Mouse (Mus musculus): ENCODE data around the gene Bdkrb1. TPM values are rescaled to one million over a fixed set of nuclear protein-coding genes. Genes with fewer than 3 reads are reported as not detected.

The Bdkrb1 gene
- polyA plus RNA-seq (2014; fragmentation: Illumina TruSeq; extraction: RNeasy Lipid Tissue Mini Kit (QIAGEN cat#74804); ENCODE audit: low read depth, low replicate concordance), result not detected

DNA sequence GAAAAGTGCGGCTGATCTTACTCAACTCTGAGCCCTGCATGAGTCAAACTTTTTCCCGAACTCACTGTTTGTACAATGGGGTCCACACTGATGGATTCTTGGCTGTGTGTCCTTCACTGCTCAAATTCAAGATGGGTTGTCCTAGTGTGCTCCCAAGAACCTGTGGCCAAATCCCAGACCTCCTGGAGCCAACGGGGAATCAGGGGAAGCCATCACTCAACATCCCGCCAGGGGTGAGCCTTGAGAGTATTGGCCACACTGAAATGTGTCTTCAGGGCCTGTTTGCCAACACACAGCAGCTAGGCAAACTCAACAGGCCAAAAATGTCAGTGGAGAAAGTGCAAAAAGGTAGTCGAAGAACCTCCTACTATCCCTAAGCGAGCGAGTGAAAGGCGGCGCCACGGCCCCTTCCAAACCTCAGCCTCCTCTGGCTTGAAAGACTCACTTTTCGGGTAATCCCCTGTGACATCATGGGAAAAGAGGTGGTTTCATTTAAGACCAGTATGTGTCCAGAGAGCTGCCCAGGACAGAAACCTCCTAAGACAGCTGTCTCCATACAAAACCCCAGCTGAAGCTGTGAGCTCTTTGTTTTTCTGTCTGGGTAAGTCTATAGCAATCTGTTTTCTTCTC lies at the start of gene Bdkrb1:
Gene Bdkrb1, plus strand, starts transcription at position 505 of the 630 bp plus-strand sequence.

GRCm38 (mm10) chr12:105562936-105563680 lies 39.8 kb upstream of the Bdkrb1 start, which contains the start of gene Bdkrb2:
TSS of gene Bdkrb2 (plus strand) at chr12:105563226.

Other genes with a start within 250 kb of the Bdkrb1 start
- gene D430019H16Rik, start 149.2 kb upstream of the Bdkrb1 start, polyA plus RNA-seq (2014; fragmentation: Illumina TruSeq; extraction: RNeasy Lipid Tissue Mini Kit (QIAGEN cat#74804); ENCODE audit: low read depth, low replicate concordance), result 1.0 TPM
- 3.5 TPM for gene Bdkrb2, start 39.9 kb upstream of the Bdkrb1 start, polyA plus RNA-seq (2014; fragmentation: Illumina TruSeq; extraction: RNeasy Lipid Tissue Mini Kit (QIAGEN cat#74804); ENCODE audit: low read depth, low replicate concordance)
- 37.4 TPM for gene Gskip, start 81.7 kb downstream of the Bdkrb1 start, polyA plus RNA-seq (2014; fragmentation: Illumina TruSeq; extraction: RNeasy Lipid Tissue Mini Kit (QIAGEN cat#74804); ENCODE audit: low read depth, low replicate concordance)
- gene Atg2b, start 82.1 kb downstream of the Bdkrb1 start, polyA plus RNA-seq (2014; fragmentation: Illumina TruSeq; extraction: RNeasy Lipid Tissue Mini Kit (QIAGEN cat#74804); ENCODE audit: low read depth, low replicate concordance), result 10.5 TPM
- 0.63 TPM for gene Ak7, start 102.9 kb downstream of the Bdkrb1 start, polyA plus RNA-seq (2014; fragmentation: Illumina TruSeq; extraction: RNeasy Lipid Tissue Mini Kit (QIAGEN cat#74804); ENCODE audit: low read depth, low replicate concordance)
- gene Papola, start 181.6 kb downstream of the Bdkrb1 start, polyA plus RNA-seq (2014; fragmentation: Illumina TruSeq; extraction: RNeasy Lipid Tissue Mini Kit (QIAGEN cat#74804); ENCODE audit: low read depth, low replicate concordance), result 603 TPM